Mouse (Mus musculus) forebrain, embryonic 13.5 days (tissue): ENCODE results near the gene Gm28374. TPM values are rescaled to one million over a fixed set of nuclear protein-coding genes. Genes with fewer than 3 reads are reported as not detected.
"Not testable (repeated sequence)": the region's sequence is repeated elsewhere in the genome, so short reads cannot be mapped to it uniquely, and the experiment has no call there.

ENCODE experiments used
- ATAC-seq: fragments of 200-750 bp; cut with Nextera tagmentation; 2 replicates; pipeline ENCODE4 v1.8.0; 2017
- H3K27ac ChIP-seq: fragments of 300-500 bp; sonication (generic); 2 replicates; pipeline ENCODE4 v1.5.1; 2015; ENCODE audit warnings: inconsistent platforms, mild to moderate bottlenecking, moderate library complexity
- H3K27me3 ChIP-seq: fragments of 300-500 bp; sonication (generic); 2 replicates; pipeline ENCODE4 v1.6.1; 2015; ENCODE audit warnings: mild to moderate bottlenecking, inconsistent platforms
- H3K36me3 ChIP-seq: fragments of 300-500 bp; sonication (generic); 2 replicates; pipeline ENCODE4 v1.6.1; 2015; ENCODE audit warnings: mild to moderate bottlenecking, inconsistent platforms; ENCODE audit not compliant: poor library complexity, severe bottlenecking
- H3K4me1 ChIP-seq: fragments of 300-500 bp; sonication (generic); 2 replicates; pipeline ENCODE4 v1.6.1; 2015; ENCODE audit warnings: inconsistent platforms
- H3K4me2 ChIP-seq: fragments of 300-500 bp; sonication (generic); 2 replicates; pipeline ENCODE4 v1.6.1; 2015; ENCODE audit warnings: inconsistent platforms, mild to moderate bottlenecking, moderate library complexity
- H3K4me3 ChIP-seq: fragments of 300-500 bp; sonication (generic); 2 replicates; pipeline ENCODE4 v1.5.1; 2015; ENCODE audit warnings: mild to moderate bottlenecking, inconsistent platforms
- H3K9ac ChIP-seq: fragments of 300-500 bp; sonication (generic); 2 replicates; pipeline ENCODE4 v1.6.1; 2015; ENCODE audit warnings: mild to moderate bottlenecking, inconsistent platforms
- H3K9me3 ChIP-seq: fragments of 300-500 bp; sonication (generic); replicated peaks from 2 replicates; pipeline ENCODE4 v1.6.1; 2016; ENCODE audit warnings: inconsistent platforms
- WGBS: fragments of 180-500 bp; shearing (Covaris S2); methylation state at CpG from one replicate; pipeline ENCODE4 v1.1.7; 2015; 5-methylcytosine and 5-hydroxymethylcytosine counted together
- polyA plus RNA-seq: library from polyadenylated mRNA; unstranded; fragments of >200 nt; fragmentation: Nextera tagmentation; extraction: Ambion mirVana; gene quantifications from 2 replicates; pipeline ENCODE4 v1.2.1, GENCODE M21; 2015

The Gm28374 gene
- polyA plus RNA-seq, 1 experiment from 2014 or later, result 3.1 TPM

DNA sequence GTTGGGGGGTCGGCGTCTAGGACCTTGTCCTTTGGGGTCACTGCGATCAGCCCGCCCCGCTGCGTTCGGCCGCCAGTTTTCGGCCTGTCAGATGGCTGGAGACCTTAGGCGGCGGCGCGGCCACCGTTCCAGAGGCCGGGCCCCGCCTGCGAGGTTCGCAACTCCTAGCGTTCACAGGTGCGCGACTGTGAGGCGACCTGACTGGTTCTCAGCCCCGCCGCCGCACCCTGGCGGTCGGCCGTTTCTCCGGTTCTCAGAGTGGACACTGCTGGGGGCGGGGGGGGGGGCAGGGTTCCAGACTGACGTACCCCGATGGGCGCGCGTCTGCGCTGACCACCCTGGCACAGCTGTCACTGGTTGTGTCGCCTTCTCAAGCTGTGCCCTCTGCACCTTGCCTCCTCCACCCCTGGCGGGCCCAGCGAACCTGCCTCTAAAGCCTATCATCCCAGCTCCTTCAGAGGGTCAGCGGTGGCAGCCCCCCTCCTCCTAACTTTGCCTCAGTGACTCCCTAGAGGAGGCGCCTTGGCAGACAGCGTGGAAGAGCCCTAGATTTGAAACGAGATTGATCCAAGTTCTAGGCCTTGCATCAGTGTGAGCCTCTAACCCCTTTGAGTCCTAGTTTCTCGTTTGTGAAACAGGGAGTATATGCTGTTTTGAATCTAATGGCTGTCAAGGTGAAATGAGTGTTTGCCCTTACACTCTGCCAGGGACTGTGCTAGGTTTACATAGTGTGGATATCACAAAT lies 34.7 kb downstream of the Gm28374 start:
- Histone ChIP-seq H3K4me1 (peaks cover 27% of the 10 kb centered on the region), H3K27me3 (no peaks in the 10 kb centered on the region), H3K36me3 (peaks cover 43% of the 10 kb centered on the region), H3K9ac (peak overlapping the region; percentile 95), H3K27ac (peak overlapping the region; percentile 98), H3K4me2 (peak overlapping the region; percentile 99), H3K9me3 (no peaks in the 10 kb centered on the region), H3K4me3 (peak overlapping the region; percentile 95)
- ATAC-seq, result peak; percentile 9
- WGBS, result 2% methylated on average over 39 of the region's 44 CpGs

DNA sequence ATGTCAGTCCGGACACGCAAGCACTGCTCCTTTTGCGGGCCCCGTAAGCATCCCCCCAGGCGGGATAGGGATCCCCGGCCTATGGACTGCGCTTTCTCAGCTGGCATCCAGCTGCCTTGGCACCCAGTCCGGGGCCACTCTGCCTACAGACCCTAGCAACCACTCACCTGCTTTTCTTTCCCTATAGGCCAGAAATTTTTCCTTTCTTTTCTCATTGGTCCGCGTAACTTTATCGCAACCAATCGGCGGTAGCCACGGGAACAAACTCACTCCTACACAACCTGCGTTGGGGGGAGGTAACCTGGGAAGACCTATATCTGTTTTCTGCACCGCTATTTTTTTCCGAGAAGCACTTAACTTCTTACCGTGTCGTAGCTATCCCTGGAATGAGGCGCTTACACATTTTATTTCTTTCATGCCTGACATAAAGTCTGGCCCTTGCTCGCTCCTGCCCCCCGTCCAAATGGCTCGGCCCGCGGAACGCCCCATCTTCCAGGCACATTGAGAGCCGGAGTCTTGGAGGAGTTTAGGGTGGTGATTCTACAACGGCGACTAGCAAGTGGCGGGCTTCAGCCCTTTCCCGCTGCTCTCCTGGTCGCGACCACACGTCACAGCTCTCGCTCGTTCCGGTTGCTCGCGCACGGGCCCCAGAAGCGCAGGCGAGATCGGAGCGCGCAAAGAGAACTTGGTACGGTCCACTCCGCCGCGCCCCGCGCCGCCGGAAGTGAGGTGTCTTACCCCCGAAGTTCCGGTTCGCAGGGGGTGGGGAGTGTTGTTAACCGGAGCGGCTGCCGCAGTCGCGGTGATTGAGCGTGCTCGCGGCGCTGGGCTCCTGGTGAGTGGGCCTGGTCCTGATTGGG lies 35.5 kb downstream of the Gm28374 start, which contains the start of gene Syvn1:
Gene Syvn1 (plus strand): TSS at position 283 of the 860 bp plus-strand sequence.
- WGBS, result under 1% methylated on average over 65 of the region's 65 CpGs
- H3K27ac ChIP-seq, result peak within 1 kb of the TSS; percentile 98
- peak within 1 kb of the TSS; percentile 95 for H3K9ac ChIP-seq
- H3K27me3 ChIP-seq, result no peaks in the 10 kb centered on the region
- no peaks in the 10 kb centered on the region for H3K9me3 ChIP-seq
- H3K4me3 ChIP-seq, result peak within 1 kb of the TSS; percentile 95
- peak; percentile 93 for ATAC-seq
- peaks cover 35% of the 10 kb centered on the region for H3K36me3 ChIP-seq
- H3K4me2 ChIP-seq, result peak within 1 kb of the TSS; percentile 99
- peaks cover 27% of the 10 kb centered on the region for H3K4me1 ChIP-seq

DNA sequence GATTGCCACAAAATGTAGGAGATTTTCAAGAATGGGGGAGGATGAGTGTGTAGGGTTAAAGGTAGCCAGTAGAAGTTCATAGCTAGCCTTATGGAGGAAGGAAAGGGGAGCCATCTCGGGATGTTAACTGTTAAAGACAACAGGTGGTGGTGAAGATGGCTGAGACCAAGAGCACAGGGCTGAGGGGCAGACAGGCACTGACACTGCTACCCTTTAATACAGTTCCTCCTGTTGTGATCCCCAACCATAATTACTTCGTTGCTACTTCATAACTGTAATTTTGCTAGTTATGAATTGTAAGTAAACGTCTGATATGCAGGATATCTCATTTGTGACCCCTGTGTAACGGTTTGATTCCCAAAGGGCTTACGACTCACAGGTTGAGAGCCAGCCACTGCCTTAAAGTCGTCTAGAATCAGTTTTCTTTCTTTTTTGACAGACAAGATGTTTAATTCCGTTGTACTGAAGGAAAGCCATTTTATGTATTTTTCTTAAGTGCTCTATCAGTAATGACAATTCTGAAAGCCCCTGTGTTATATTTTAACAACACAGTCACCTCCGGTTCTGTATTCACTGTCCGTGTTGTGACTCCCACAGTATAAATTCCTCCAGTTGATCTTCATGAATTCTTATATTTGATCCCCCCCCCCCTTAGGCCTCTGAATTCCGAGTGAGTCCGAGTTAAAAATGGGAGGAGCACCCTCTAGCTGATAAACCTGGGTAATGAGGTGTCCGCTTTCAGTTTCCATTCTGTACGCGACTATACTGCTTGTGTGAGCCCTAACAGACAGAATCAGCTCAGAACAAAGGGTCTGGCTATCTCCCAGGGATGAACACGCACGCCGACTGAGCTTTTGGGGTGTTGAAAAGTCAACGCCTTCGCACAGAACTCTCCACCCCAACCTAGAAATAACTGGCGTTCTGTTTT lies 36.4 kb downstream of the Gm28374 start:
- Histone ChIP-seq H3K4me2 (peak overlapping the region; percentile 99), H3K9me3 (no peaks in the 10 kb centered on the region), H3K9ac (peak overlapping the region; percentile 95), H3K27ac (peak overlapping the region; percentile 98), H3K36me3 (peaks cover 26% of the 10 kb centered on the region), H3K27me3 (no peaks in the 10 kb centered on the region), H3K4me1 (peaks cover 27% of the 10 kb centered on the region), H3K4me3 (peak overlapping the region; percentile 95)
- peak; percentile 55 for ATAC-seq
- WGBS, result 21% methylated on average over 20 of the region's 20 CpGs

DNA sequence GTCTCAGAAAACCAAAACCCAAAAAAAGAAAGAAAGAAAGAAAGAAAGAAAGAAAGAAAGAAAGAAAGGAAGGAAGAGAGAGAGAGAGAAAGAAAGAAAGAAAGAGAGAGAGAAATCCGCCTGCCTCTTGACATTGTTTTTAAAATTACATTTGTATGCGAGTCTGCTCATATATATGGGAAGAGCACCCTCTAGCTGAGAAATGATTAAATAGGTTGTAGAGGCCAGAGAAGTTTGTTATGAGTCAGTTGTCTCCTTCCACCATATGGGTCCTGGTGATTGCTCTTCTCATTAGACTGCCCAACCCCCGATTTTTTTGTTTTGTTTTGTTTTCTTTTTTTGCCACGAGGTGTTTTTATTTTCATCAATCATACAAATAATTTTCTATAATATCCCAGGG lies 38.0 kb downstream of the Gm28374 start:
- Histone ChIP-seq H3K4me1 (peaks cover 27% of the 10 kb centered on the region), H3K36me3 (peaks cover 11% of the 10 kb centered on the region)
- WGBS, result 65% methylated on average over 4 of the region's 4 CpGs
- H3K9ac ChIP-seq, H3K4me2 ChIP-seq, H3K4me3 ChIP-seq, H3K9me3 ChIP-seq, ATAC-seq, H3K27ac ChIP-seq, H3K27me3 ChIP-seq: not testable (repeated sequence)

DNA sequence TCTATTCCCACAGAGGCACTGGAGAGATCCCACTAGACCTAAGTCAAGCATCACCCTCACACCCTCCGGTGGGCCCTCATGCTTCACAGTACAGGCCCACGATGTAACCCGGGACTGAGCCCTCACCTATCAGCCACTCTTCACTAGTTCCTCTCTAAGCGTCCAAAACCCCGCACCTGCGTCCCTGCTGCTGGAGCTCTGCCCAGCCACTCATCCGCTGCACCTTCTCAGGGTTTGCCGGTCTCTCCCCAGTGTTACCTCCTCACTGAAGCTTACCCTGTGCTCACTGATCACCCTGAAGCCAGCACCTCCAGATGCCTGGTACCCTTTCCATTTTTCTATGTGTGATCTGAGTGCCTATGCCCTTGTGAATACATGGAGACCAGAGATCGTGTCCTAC lies 39.8 kb downstream of the Gm28374 start:
- H3K36me3 ChIP-seq, result no peaks in the 10 kb centered on the region
- ATAC-seq, result no peak
- no peak overlapping the region for H3K9ac ChIP-seq
- H3K27me3 ChIP-seq, result no peaks in the 10 kb centered on the region
- H3K27ac ChIP-seq, result no peak overlapping the region
- peaks cover 12% of the 10 kb centered on the region for H3K4me1 ChIP-seq
- H3K9me3 ChIP-seq, result no peaks in the 10 kb centered on the region
- H3K4me2 ChIP-seq, result no peak overlapping the region
- 82% methylated on average over 9 of the region's 9 CpGs for WGBS
- no peak overlapping the region for H3K4me3 ChIP-seq

DNA sequence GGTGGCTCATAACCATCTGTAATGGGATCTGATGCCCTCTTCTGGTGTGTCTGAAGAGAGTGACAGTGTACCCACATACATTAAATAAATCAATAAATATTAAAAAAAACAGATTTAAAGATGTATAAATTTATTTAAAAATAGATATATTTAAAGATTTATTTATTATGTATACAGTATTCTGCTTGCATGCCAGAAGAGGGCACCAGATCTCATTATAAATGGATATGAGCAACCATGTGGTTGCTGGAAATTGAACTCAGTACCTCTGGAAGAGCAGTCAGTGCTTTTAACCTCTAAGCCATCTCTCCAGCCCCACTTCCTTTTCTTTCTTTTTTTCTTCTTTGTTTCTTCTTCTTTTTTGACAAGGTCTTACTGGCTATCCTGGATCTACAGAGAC lies 42.1 kb downstream of the Gm28374 start:
- Histone ChIP-seq H3K4me2 (no peak overlapping the region), H3K27ac (no peak overlapping the region)

DNA sequence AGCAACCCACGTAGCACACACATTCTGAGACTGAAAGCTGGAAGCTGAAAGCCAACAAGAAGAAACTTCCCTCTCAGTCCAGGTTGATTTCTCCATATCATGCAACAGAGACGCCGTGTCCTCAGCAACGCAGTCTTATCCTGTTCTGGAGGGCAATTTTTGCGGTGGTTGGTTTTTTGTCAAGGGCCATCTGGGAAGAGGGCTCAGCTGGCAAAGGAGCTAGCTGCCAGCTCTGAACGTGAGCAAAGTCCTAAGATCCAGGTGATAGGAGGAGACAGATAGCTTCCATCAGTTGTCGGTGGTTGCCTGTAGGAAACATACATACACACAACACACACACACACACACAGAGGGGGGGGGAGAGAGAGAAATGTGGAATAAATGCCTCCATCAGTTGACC lies 43.7 kb downstream of the Gm28374 start:
- no peak overlapping the region for H3K4me2 ChIP-seq
- no peaks in the 10 kb centered on the region for H3K4me1 ChIP-seq
- H3K9me3 ChIP-seq, result no peaks in the 10 kb centered on the region
- H3K27ac ChIP-seq, result no peak overlapping the region
- ATAC-seq, result no peak
- no peaks in the 10 kb centered on the region for H3K36me3 ChIP-seq
- 84% methylated on average over 7 of the region's 7 CpGs for WGBS
- no peaks in the 10 kb centered on the region for H3K27me3 ChIP-seq
- no peak overlapping the region for H3K9ac ChIP-seq
- H3K4me3 ChIP-seq, result no peak overlapping the region

More for the DNA sequence above, 42.1 kb downstream of the Gm28374 start:
- Histone ChIP-seq H3K36me3 (no peaks in the 10 kb centered on the region), H3K9me3 (no peaks in the 10 kb centered on the region), H3K4me3 (no peak overlapping the region), H3K27me3 (no peaks in the 10 kb centered on the region), H3K4me1 (peaks cover 2% of the 10 kb centered on the region), H3K9ac (no peak overlapping the region)
- no peak for ATAC-seq

DNA sequence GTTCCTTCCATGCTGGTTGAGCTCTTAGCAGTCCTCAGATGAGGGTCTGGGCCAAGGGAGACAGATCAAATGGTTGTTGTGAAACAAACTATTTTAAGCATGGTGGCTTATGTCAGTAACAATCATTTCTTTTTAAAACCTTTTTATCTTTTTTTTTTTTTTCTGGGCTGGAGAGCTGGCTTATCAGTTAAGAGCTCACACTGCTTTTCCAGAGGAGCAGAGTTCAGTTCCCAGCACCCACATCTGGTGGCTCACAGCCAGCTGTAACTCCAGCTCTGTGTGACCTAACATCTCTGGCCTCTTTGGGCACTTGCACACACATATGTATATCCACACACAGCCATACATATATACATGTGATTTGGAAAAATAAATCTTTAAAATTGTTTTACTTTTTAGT lies 44.4 kb downstream of the Gm28374 start:
- Histone ChIP-seq H3K9me3 (no peaks in the 10 kb centered on the region), H3K9ac (no peak overlapping the region)
- no peak for ATAC-seq

DNA sequence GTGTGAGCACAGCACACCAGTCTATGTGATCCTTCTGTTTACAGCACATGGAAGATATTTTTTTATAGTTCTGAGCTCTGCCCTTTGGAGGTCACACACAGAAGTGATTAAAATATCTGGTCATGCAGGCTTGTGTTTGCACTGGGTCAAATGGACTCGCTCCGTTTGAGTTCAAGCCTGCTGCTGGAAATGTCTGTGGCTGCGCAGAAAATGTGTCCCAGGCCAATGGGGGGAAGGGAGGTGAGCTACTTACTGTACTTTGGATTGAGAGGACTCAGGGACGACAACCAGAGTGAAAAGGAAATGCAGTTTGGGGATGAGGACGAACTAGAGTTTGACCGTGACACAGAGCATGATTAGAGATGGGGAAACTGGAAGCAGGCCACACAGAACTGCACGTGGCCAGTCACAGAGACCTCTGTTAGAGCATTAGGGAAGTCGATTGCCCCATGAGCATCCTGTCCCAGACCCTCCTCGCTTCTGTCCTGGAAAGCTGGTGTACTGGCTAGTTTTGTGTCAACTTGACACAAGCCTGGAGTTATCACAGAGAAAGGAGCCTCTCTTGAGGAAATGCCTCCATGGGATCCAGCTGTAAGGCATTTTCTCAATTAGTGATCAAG lies 46.0 kb downstream of the Gm28374 start:
- no peak for ATAC-seq

More for the DNA sequence above, 44.4 kb downstream of the Gm28374 start:
- Histone ChIP-seq H3K27me3 (no peaks in the 10 kb centered on the region), H3K4me3 (no peak overlapping the region), H3K4me1 (no peaks in the 10 kb centered on the region), H3K36me3 (no peaks in the 10 kb centered on the region), H3K4me2 (no peak overlapping the region), H3K27ac (no peak overlapping the region)

DNA sequence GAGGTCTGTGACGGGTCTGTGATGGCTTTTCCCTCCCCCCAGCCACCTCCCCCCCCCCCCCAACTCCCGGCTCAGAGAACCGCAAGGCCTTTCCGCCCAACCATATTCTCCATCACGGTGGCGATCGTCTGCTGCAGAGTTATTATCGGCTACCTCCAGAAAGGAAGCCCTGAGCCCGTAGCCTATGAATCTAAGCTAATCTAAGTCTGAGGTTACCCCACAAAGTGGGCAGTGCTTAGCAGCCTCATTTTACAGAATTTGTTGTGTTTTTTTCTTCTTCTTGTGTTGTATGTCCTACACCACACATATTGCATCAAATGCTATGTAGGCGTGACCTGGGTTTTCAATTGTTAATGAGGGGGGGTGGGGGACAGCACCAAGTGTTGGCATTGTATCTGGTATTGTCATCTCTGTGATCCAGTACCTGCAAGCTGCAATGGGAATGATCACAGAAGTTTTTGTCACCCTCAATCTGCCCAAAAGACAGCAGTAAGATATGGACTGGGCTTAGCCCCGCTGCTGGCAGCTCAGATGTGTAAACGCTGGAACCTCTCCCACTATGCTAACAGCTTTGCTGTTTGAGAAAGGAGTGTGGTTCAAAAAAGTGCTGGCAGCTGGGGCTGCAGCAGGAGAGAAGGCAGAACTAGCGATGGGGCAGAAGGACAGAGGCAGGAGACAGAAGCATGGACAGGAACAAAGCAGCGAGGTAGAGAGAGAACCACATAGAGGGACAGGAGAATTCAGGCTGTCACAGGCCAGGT lies 51.4 kb downstream of the Gm28374 start:
- WGBS, result 73% methylated on average over 14 of the region's 14 CpGs

More for the DNA sequence above, 46.0 kb downstream of the Gm28374 start:
- Histone ChIP-seq H3K9me3 (no peaks in the 10 kb centered on the region), H3K36me3 (no peaks in the 10 kb centered on the region), H3K9ac (no peak overlapping the region), H3K4me1 (no peaks in the 10 kb centered on the region), H3K27me3 (no peaks in the 10 kb centered on the region), H3K4me2 (no peak overlapping the region), H3K4me3 (no peak overlapping the region), H3K27ac (no peak overlapping the region)
- WGBS, result 83% methylated on average over 9 of the region's 9 CpGs

DNA sequence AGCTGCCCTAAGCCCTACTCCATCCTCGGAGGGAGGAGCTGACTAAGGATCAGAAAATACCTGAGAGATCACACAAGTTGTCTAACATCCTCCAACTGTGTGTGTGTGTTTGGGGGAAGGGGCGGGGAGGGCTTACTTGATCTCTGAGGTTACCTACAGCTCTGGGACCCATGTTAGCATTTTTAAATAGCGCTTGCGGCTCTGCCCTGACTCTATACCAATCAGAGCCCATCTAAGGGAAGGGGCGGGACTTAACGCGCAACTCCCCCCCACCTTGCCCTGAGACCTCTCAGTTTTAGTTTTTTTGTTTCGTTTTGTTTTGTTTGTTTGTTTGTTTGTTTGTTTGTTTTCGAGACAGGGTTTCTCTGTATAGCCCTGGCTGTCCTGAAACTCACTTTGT lies 52.6 kb downstream of the Gm28374 start:
- H3K4me2 ChIP-seq, result no peak overlapping the region
- H3K9me3 ChIP-seq, result no peaks in the 10 kb centered on the region
- no peak overlapping the region for H3K27ac ChIP-seq
- ATAC-seq, result no peak
- no peaks in the 10 kb centered on the region for H3K36me3 ChIP-seq
- 79% methylated on average over 9 of the region's 9 CpGs for WGBS
- no peak overlapping the region for H3K9ac ChIP-seq
- no peaks in the 10 kb centered on the region for H3K4me1 ChIP-seq
- H3K27me3 ChIP-seq, result no peaks in the 10 kb centered on the region
- H3K4me3 ChIP-seq, result no peak overlapping the region

More for the DNA sequence above, 51.4 kb downstream of the Gm28374 start:
- H3K27me3 ChIP-seq, result no peaks in the 10 kb centered on the region
- H3K4me2 ChIP-seq, result no peak overlapping the region
- H3K4me3 ChIP-seq, result no peak overlapping the region
- H3K9me3 ChIP-seq, result no peaks in the 10 kb centered on the region
- ATAC-seq, result no peak
- H3K9ac ChIP-seq, result no peak overlapping the region
- no peak overlapping the region for H3K27ac ChIP-seq
- H3K36me3 ChIP-seq, result no peaks in the 10 kb centered on the region
- no peaks in the 10 kb centered on the region for H3K4me1 ChIP-seq
